Mouse (Mus musculus): Measurements from ENCODE around the gene Rnf213. TPM values are rescaled to one million over a fixed set of nuclear protein-coding genes. Genes with fewer than 3 reads are reported as not detected.

The Rnf213 gene
- polyA plus RNA-seq, 1 experiment from 2014 or later = 1.0 TPM

DNA sequence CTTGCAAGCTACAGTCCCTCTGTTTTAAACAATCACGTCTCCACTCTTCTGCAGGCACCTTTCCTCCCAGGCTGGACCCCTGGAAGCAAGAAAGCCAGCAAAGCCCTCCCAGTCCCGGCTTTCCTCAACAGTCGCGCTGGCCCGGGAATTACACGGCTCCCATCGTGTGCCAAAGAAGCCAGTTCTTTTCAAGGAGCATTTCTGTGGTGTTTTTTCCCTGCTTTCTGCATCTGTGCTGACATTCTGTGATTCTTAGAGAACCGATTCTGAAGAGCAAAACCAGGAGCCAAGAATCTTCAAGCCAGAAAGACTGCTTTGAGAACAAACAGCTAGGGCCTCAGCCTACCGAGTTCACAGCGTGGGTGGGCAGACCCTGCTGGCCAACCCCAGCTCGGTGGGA, 136.0 kb downstream of the Rnf213 start:
- H3K27ac ChIP-seq (replicated peaks) = no peak overlapping the region
- peaks cover 5% of the 10 kb centered on the region for H3K4me1 ChIP-seq
- WGBS = 71% methylated on average over 11 of the region's 11 CpGs

GRCm38 (mm10) chr11:119532460-119532859, 139.6 kb downstream of the Rnf213 start:
- 0 out of 2 replicates have a peak, but pooled peaks cover 7% of the 10 kb centered on the region for H3K27me3 ChIP-seq (ENCODE audit: low read depth, poor library complexity, severe bottlenecking)
- 83% methylated on average over 8 of the region's 8 CpGs for WGBS
- DNase-seq (ENCODE audit: low spot score) = no peak
- H3K27ac ChIP-seq (replicated peaks) = no peak overlapping the region
- H3K9me3 ChIP-seq (replicated peaks) = no peaks in the 10 kb centered on the region
- no peaks in the 10 kb centered on the region for H3K4me1 ChIP-seq
- H3K36me3 ChIP-seq = no peaks in the 10 kb centered on the region
- H3K4me3 ChIP-seq = no peak overlapping the region

More for the DNA sequence above, 136.0 kb downstream of the Rnf213 start:
- Histone ChIP-seq H3K4me3 (no peak overlapping the region), H3K27me3 (ENCODE audit: low read depth, poor library complexity, severe bottlenecking) (0 out of 2 replicates have a peak, but pooled peaks cover 7% of the 10 kb centered on the region), H3K9me3 (replicated peaks) (no peaks in the 10 kb centered on the region), H3K36me3 (no peaks in the 10 kb centered on the region)
- DNase-seq (ENCODE audit: low spot score) = no peak

GRCm38 (mm10) chr11:119533745-119534144, 140.8 kb downstream of the Rnf213 start:
- no peak overlapping the region for H3K27ac ChIP-seq (replicated peaks)
- H3K36me3 ChIP-seq = no peaks in the 10 kb centered on the region
- no peak for DNase-seq (ENCODE audit: low spot score)
- H3K27me3 ChIP-seq (ENCODE audit: low read depth, poor library complexity, severe bottlenecking) = 0 out of 2 replicates have a peak, but pooled peaks cover 7% of the 10 kb centered on the region
- no peak overlapping the region for H3K4me3 ChIP-seq
- no peaks in the 10 kb centered on the region for H3K9me3 ChIP-seq (replicated peaks)
- WGBS = 78% methylated on average over 7 of the region's 7 CpGs
- H3K4me1 ChIP-seq = no peaks in the 10 kb centered on the region

MicroRNA genes within 50 kb of the gene (microRNA counts, 519-probe panel; counts per million panel counts)
- microRNA mmu-miR-1932 = not detected

Small RNA genes lying within 50 kb of the gene (microRNA-seq; reads per million reads assigned to microRNA genes)
- gene Mir1932 = not detected

Other genes with a start within 250 kb of the Rnf213 start
- gene Tbc1d16, start 164.6 kb upstream of the Rnf213 start, polyA plus RNA-seq (2016; fragmentation: Nextera tagmentation; extraction: Ambion mirVana) = 27.0 and 29.6 TPM in 2 replicates
- gene Ccdc40, start 164.5 kb upstream of the Rnf213 start, polyA plus RNA-seq (2016; fragmentation: Nextera tagmentation; extraction: Ambion mirVana) = 20.6 and 21.8 TPM in 2 replicates
- gene Gaa, start 125.2 kb upstream of the Rnf213 start, polyA plus RNA-seq (2016; fragmentation: Nextera tagmentation; extraction: Ambion mirVana) = 32.0 and 33.6 TPM in 2 replicates
- 465 and 494 TPM in 2 replicates for gene Eif4a3, start 93.0 kb upstream of the Rnf213 start, polyA plus RNA-seq (2016; fragmentation: Nextera tagmentation; extraction: Ambion mirVana)
- gene Card14, start 85.3 kb upstream of the Rnf213 start, polyA plus RNA-seq (2016; fragmentation: Nextera tagmentation; extraction: Ambion mirVana) = not detected in 2 replicates
- gene Sgsh, start 37.6 kb upstream of the Rnf213 start, polyA plus RNA-seq (2016; fragmentation: Nextera tagmentation; extraction: Ambion mirVana) = 6.4 and 6.5 TPM in 2 replicates
- gene Slc26a11, start 37.5 kb upstream of the Rnf213 start, polyA plus RNA-seq (2016; fragmentation: Nextera tagmentation; extraction: Ambion mirVana) = 7.1 and 7.4 TPM in 2 replicates
- gene Endov, start 98.2 kb downstream of the Rnf213 start, polyA plus RNA-seq (2016; fragmentation: Nextera tagmentation; extraction: Ambion mirVana) = 21.6 and 27.6 TPM in 2 replicates
- 1.1 and 1.6 TPM in 2 replicates for gene Nptx1, start 154.7 kb downstream of the Rnf213 start, polyA plus RNA-seq (2016; fragmentation: Nextera tagmentation; extraction: Ambion mirVana)
- 11.0 and 12.1 TPM in 2 replicates for gene Rptor, start 209.8 kb downstream of the Rnf213 start, polyA plus RNA-seq (2016; fragmentation: Nextera tagmentation; extraction: Ambion mirVana)

Data from midbrain, embryonic 10.5 days (tissue).